Mouse (Mus musculus) c-Kit-positive CD71-positive TER-119-positive erythroid progenitor cells, embryonic 14.5 days (primary cell): Measurements from ENCODE around the gene Umod.

ENCODE experiments used
- DNase-seq: peaks from one replicate; pipeline ENCODE4 v3.0.0-alpha.2; 2013; ENCODE audit warnings: low spot score

The Umod gene

GRCm38 (mm10) chr7:119441938-119442337 is 37.1 kb downstream of the Umod start:
- no peak for DNase-seq

GRCm38 (mm10) chr7:119427180-119427616 is 51.9 kb downstream of the Umod start:
- DNase-seq = peak; percentile 43

- DNase-seq = no peak
Measured at GRCm38 (mm10) chr7:119420730-119421129, 58.4 kb downstream of the Umod start.

- DNase-seq = no peak
Measured at GRCm38 (mm10) chr7:119418523-119418922, 60.6 kb downstream of the Umod start.
